Mouse (Mus musculus): Measurements from ENCODE around the gene Btnl9. TPM values are rescaled to one million over a fixed set of nuclear protein-coding genes. Genes with fewer than 3 reads are reported as not detected.
"Not testable (repeated sequence)": the region's sequence is repeated elsewhere in the genome, so short reads cannot be mapped to it uniquely, and the experiment has no call there.

Btnl9 gene
- total RNA-seq, 2 experiments from 2014 or later, result 1.1 to 1.8 TPM

GRCm38 (mm10) chr11:49183172-49183571, 3.8 kb downstream of the Btnl9 start:
- DNase-seq (ENCODE audit: low spot score), result no peak

DNA sequence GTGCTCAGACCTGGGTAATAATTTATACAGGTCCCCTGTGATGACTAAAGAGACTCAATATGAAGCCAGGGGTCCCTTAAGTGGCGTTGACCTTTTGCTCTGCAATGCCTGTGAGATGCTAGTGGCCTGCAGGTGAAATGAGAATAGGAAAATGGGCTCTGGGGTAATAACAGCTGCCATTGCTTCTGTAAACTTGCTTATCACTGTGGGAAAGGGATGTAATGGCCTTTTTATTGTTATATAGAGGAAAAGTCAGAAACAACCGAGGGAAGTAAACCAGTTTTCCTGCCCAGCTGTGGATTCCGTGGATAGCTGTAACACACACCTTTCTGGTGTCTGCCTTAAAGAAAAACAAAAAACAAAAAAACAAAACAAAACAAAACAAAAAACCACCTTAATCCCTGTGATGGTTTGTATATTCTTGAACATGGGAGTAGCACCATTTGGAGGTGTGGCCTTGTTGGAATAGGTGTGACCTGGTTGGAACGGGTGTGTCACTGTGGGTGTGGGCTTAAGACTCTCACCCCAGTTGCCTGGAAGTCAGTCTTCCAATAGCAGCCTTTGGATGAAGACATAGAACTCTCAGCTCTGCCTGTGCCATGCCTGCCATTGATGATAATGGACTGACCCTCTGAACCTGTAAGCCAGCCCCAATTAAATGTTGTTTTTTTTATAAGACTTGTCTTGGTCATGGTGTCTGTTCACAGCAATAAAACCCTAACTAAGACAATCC, 10.7 kb downstream of the Btnl9 start:
- not testable (repeated sequence) for DNase-seq (ENCODE audit: low spot score)

DNA sequence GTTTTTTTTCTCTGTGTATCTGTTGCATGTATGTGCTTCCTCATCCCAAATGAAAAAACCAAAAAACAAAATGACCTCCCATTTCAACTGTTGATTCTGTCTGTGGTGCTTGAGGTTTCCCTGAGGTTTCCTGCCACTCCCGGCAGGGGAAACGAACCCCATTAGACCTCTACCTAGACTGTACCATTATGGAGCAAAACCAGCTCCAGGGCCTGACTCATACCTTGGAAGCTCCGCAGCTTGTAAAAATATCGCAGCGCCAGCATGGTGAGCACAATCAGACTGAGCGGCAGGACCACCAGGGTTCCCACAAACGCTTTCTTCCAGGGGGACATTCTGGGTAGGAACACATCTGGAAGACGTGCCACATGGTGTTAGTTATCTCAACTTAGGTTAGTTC, 11.6 kb downstream of the Btnl9 start:
- DNase-seq (ENCODE audit: low spot score), result no peak

- DNase-seq (ENCODE audit: low spot score), result no peak
Observed at GRCm38 (mm10) chr11:49170576-49170975, 16.4 kb downstream of the Btnl9 start.

- DNase-seq (ENCODE audit: low spot score), result no peak
Observed at GRCm38 (mm10) chr11:49168839-49169611, 17.9 kb downstream of the Btnl9 start.

- DNase-seq (ENCODE audit: low spot score), result no peak
Observed at GRCm38 (mm10) chr11:49156821-49157814, 29.8 kb downstream of the Btnl9 start.

- no peak for DNase-seq (ENCODE audit: low spot score)
Observed at GRCm38 (mm10) chr11:49154077-49154476, 32.9 kb downstream of the Btnl9 start, which contains the start of gene Olfr1394. Gene Olfr1394 (plus strand): TSS chr11:49154377.

DNA sequence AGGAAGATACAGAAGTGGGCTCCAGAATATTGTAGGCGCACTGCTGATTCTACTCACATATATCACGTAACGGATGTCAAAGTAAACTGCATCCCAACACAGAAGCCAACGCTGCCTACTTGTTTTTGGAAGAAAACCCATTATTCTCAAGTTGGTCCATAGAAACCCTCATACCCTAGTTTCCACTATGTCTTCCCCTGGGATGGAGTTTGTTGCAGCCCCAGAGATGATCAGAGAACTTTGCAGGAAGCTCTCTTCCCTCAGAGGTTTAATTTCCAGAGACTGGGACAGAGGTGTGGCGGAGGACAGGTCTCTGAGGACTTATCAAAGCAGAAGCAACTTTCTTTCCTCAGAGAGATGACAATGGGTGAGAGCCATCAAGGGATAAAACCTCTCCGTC, 45.0 kb downstream of the Btnl9 start, which contains the start of gene Olfr1395:
Gene Olfr1395 (plus strand): TSS at position 301 of the 400 bp plus-strand sequence.
- no peak for DNase-seq (ENCODE audit: low spot score)

DNA sequence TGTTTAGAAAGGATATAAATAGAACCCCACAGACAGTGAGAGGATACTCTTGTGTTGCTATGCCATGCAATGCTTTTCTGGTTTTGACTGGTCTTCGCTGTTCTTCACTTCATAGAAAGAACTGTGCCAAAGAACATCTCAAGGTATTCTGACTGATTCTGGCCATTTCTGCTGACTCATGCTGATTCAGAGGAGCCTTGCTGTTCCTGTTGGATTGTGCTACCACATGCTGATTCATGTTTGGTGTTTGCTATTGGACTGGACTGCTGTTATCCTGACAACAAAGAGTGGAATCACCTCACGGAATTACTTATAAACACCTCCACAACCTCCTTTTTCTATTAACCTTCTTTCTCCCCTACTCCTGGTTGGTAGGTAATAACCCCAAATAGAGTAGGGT, 62.8 kb downstream of the Btnl9 start:
- no peak for DNase-seq (ENCODE audit: low spot score)

- no peak for DNase-seq (ENCODE audit: low spot score)
Observed at GRCm38 (mm10) chr11:49119635-49120034, 67.3 kb downstream of the Btnl9 start.

Other genes starting within 250 kb of the Btnl9 start
- 1 to 10 TPM in 1 of 2 experiments, under 1 TPM in 1; 0.88 to 1.1 TPM for gene Psme2b, start 241.0 kb downstream of the Btnl9 start, total RNA-seq (2021)
- not detected for gene Olfr56, start 208.3 kb downstream of the Btnl9 start, total RNA-seq (2021)
- 1 to 10 TPM in 1 of 2 experiments, under 1 TPM in 1; 0.87 to 1.9 TPM for gene 9930111J21Rik1, start 207.8 kb downstream of the Btnl9 start, total RNA-seq (2021)
- 1 to 10 TPM in 1 of 2 experiments, under 1 TPM in 1; 0.55 to 1.1 TPM for gene Gm12185, start 194.9 kb downstream of the Btnl9 start, total RNA-seq (2021)
- gene Tgtp1, start 193.0 kb downstream of the Btnl9 start, total RNA-seq (2021), result 1 to 10 TPM; 1.9 to 9.7 TPM
- gene 9930111J21Rik2, start 135.9 kb downstream of the Btnl9 start, total RNA-seq (2021), result 1 to 10 TPM; 1.4 to 3.2 TPM
- 1 to 10 TPM in 1 of 2 experiments, not detected in 1; 2.5 TPM for gene Tgtp2, start 123.0 kb downstream of the Btnl9 start, total RNA-seq (2021)
- gene Ifi47, start 110.6 kb downstream of the Btnl9 start, total RNA-seq (2021), result 1 to 10 TPM; 1.1 to 2.3 TPM
- gene Olfr1396, start 72.3 kb downstream of the Btnl9 start, total RNA-seq (2021), result not detected
- gene Olfr1395, start 44.9 kb downstream of the Btnl9 start, total RNA-seq (2021), result not detected
- not detected for gene Olfr1394, start 32.8 kb downstream of the Btnl9 start, total RNA-seq (2021)
- gene Zfp62, start 16.1 kb upstream of the Btnl9 start, total RNA-seq (2021), result 10 to 100 TPM; 27.4 to 28.3 TPM
- gene Mgat1, start 57.0 kb upstream of the Btnl9 start, total RNA-seq (2021), result 10 to 100 TPM; 41.0 to 49.9 TPM
- gene Olfr1393, start 91.1 kb upstream of the Btnl9 start, total RNA-seq (2021), result under 1 TPM in 1 of 2 experiments, not detected in 1; 0.09 TPM
- not detected for gene Olfr1392, start 98.1 kb upstream of the Btnl9 start, total RNA-seq (2021)
- gene Olfr10, start 117.6 kb upstream of the Btnl9 start, total RNA-seq (2021), result not detected
- gene Olfr1391, start 135.6 kb upstream of the Btnl9 start, total RNA-seq (2021), result not detected
- not detected for gene Olfr1390, start 148.0 kb upstream of the Btnl9 start, total RNA-seq (2021)
- not detected for gene Olfr1389, start 235.9 kb upstream of the Btnl9 start, total RNA-seq (2021)
- gene Olfr1388, start 249.5 kb upstream of the Btnl9 start, total RNA-seq (2021), result under 1 TPM in 1 of 2 experiments, not detected in 1; 0.07 TPM

Measured in gastrocnemius, adult 18-20 months (tissue).